Mouse (Mus musculus) limb, embryonic 14.5 days (tissue): ENCODE measurements around the gene Robo1. TPM values are rescaled to one million over a fixed set of nuclear protein-coding genes. Genes with fewer than 3 reads are reported as not detected.

ENCODE experiments used
- ATAC-seq: fragments of 200-750 bp; cut with Nextera tagmentation; 2 replicates; pipeline ENCODE4 v1.8.0; 2017; ENCODE audit warnings: low read depth, moderate number of reproducible peaks, moderate TSS enrichment; ENCODE audit not compliant: low FRiP score
- DNase-seq: peaks from one replicate; pipeline ENCODE4 v3.0.0-alpha.2; 2015; ENCODE audit warnings: low spot score
- H3K27ac ChIP-seq: fragments of 300-500 bp; sonication (generic); replicated peaks from 2 replicates; pipeline ENCODE4 v1.5.1; 2014; ENCODE audit warnings: low read depth, mild to moderate bottlenecking, low read length, moderate library complexity, mixed read lengths
- H3K27me3 ChIP-seq: fragments of 300-500 bp; sonication (generic); 2 replicates; pipeline ENCODE4 v1.6.1; 2014; ENCODE audit warnings: low read length, mixed read lengths; ENCODE audit not compliant: control insufficient read depth, insufficient read depth
- H3K36me3 ChIP-seq: fragments of 300-500 bp; sonication (generic); 2 replicates; pipeline ENCODE4 v1.6.1; 2014; ENCODE audit warnings: mild to moderate bottlenecking, low read length, moderate library complexity, mixed read lengths; ENCODE audit not compliant: control insufficient read depth, insufficient read depth
- H3K4me1 ChIP-seq: fragments of 300-500 bp; sonication (generic); 2 replicates; pipeline ENCODE4 v1.6.1; 2014; ENCODE audit warnings: antibody characterized with exemption, low read length, mixed read lengths; ENCODE audit not compliant: control insufficient read depth, insufficient read depth
- H3K4me2 ChIP-seq: fragments of 300-500 bp; sonication (generic); replicated peaks from 2 replicates; pipeline ENCODE4 v1.6.1; 2014; ENCODE audit warnings: low read depth, mild to moderate bottlenecking, low read length, moderate library complexity; ENCODE audit not compliant: severe bottlenecking
- H3K4me3 ChIP-seq: fragments of 300-500 bp; sonication (generic); replicated peaks from 2 replicates; pipeline ENCODE4 v1.5.1; 2014; ENCODE audit warnings: low read length
- H3K9ac ChIP-seq: fragments of 300-500 bp; sonication (generic); 2 replicates; pipeline ENCODE4 v1.6.1; 2014; ENCODE audit warnings: mild to moderate bottlenecking, low read depth, low read length, moderate library complexity; ENCODE audit not compliant: severe bottlenecking
- H3K9me3 ChIP-seq: fragments of 300-500 bp; sonication (generic); 2 replicates; pipeline ENCODE4 v1.6.1; 2016; ENCODE audit warnings: low read length; ENCODE audit not compliant: control insufficient read depth
- POLR2A ChIP-seq: fragments of 200-500 bp; IDR thresholded peaks from 2 replicates; pipeline ENCODE4 v1.8.0; 2012; ENCODE audit warnings: inconsistent platforms, mild to moderate bottlenecking, moderate library complexity, borderline replicate concordance; ENCODE audit not compliant: insufficient read depth, insufficient read length; ENCODE audit errors: extremely low read depth
- WGBS: fragments of 180-500 bp; shearing (Covaris S2); extraction: QIAGEN DNeasy Blood & Tissue Kit; methylation state at CpG from one replicate; pipeline ENCODE4 v1.1.7; 2014; 5-methylcytosine and 5-hydroxymethylcytosine counted together
- polyA plus RNA-seq, 2 experiments: library from polyadenylated mRNA; depleted of rRNA in 1 of 2; stranded (reverse) in 1 of 2; unstranded in 1 of 2; fragments of >200 nt; fragmentation: Nextera tagmentation in 1 of 2; extraction: Ambion mirVana in 1 of 2; gene quantifications; 2 replicates each; pipeline versions ENCODE4 v1.2.1 to v1.2.3; 2012 to 2014

The Robo1 gene
- polyA plus RNA-seq, 2 experiments, result 41.2 to 44.9 TPM

GRCm38 (mm10) chr16:72693446-72694274, 385.6 kb downstream of the Robo1 start:
- DNase-seq, result no peak
- Histone ChIP-seq H3K27me3 (no peaks in the 10 kb centered on the region), H3K27ac (no peak overlapping the region), H3K9me3 (no peaks in the 10 kb centered on the region), H3K4me3 (no peak overlapping the region), H3K4me2 (no peak overlapping the region), H3K4me1 (0 out of 2 replicates have a peak, but pooled peaks cover 3% of the 10 kb centered on the region), H3K36me3 (no peaks in the 10 kb centered on the region), H3K9ac (no peak overlapping the region)
- no peak for ATAC-seq
- no peak for TF ChIP-seq POLR2A
- 75% methylated on average over 14 of the region's 14 CpGs for WGBS

GRCm38 (mm10) chr16:72694787-72695186, 386.7 kb downstream of the Robo1 start:
- no peak overlapping the region for H3K4me3 ChIP-seq
- H3K4me1 ChIP-seq, result 0 out of 2 replicates have a peak, but pooled peaks cover 3% of the 10 kb centered on the region
- 45% methylated on average over 5 of the region's 5 CpGs for whole genome bisulfite sequencing
- no peak for TF ChIP-seq POLR2A
- H3K4me2 ChIP-seq, result no peak overlapping the region
- H3K36me3 ChIP-seq, result no peaks in the 10 kb centered on the region
- DNase-seq (no peak), ATAC-seq (no peak)
- no peaks in the 10 kb centered on the region for H3K9me3 ChIP-seq
- H3K9ac ChIP-seq, result no peak overlapping the region
- H3K27me3 ChIP-seq, result no peaks in the 10 kb centered on the region
- H3K27ac ChIP-seq, result no peak overlapping the region

GRCm38 (mm10) chr16:72699238-72700006, 391.3 kb downstream of the Robo1 start:
- no peak overlapping the region for H3K4me2 ChIP-seq
- H3K27me3 ChIP-seq, result no peaks in the 10 kb centered on the region
- H3K9me3 ChIP-seq, result no peaks in the 10 kb centered on the region
- H3K4me3 ChIP-seq, result no peak overlapping the region
- TF ChIP-seq POLR2A, result no peak
- H3K36me3 ChIP-seq, result no peaks in the 10 kb centered on the region
- 52% methylated on average over 12 of the region's 12 CpGs for WGBS
- no peak overlapping the region for H3K27ac ChIP-seq
- 0 out of 2 replicates have a peak, but pooled peaks cover 3% of the 10 kb centered on the region for H3K4me1 ChIP-seq
- H3K9ac ChIP-seq, result no peak overlapping the region
- DNase-seq (no peak), ATAC-seq (no peak)

- H3K27ac ChIP-seq, result no peak overlapping the region
- H3K4me2 ChIP-seq, result no peak overlapping the region
- H3K9me3 ChIP-seq, result no peaks in the 10 kb centered on the region
- no peaks in the 10 kb centered on the region for H3K4me1 ChIP-seq
- ATAC-seq (no peak), DNase-seq (no peak)
- TF ChIP-seq POLR2A, result no peak
- H3K27me3 ChIP-seq, result no peaks in the 10 kb centered on the region
- H3K36me3 ChIP-seq, result no peaks in the 10 kb centered on the region
- H3K4me3 ChIP-seq, result no peak overlapping the region
- WGBS, result 91% methylated on average over 11 of the region's 11 CpGs
- no peak overlapping the region for H3K9ac ChIP-seq
These were observed 392.2 kb downstream of the Robo1 start for GRCm38 (mm10) chr16:72700297-72700696.

GRCm38 (mm10) chr16:72703486-72703885, 395.4 kb downstream of the Robo1 start:
- H3K4me3 ChIP-seq, result no peak overlapping the region
- ATAC-seq, result no peak
- H3K4me1 ChIP-seq, result no peaks in the 10 kb centered on the region
- no peak for DNase-seq
- H3K27me3 ChIP-seq, result no peaks in the 10 kb centered on the region
- H3K4me2 ChIP-seq, result no peak overlapping the region
- 85% methylated on average over 6 of the region's 6 CpGs for WGBS
- no peak overlapping the region for H3K9ac ChIP-seq
- H3K9me3 ChIP-seq, result no peaks in the 10 kb centered on the region
- no peaks in the 10 kb centered on the region for H3K36me3 ChIP-seq
- no peak overlapping the region for H3K27ac ChIP-seq
- TF ChIP-seq POLR2A, result no peak
